In the genomic region with DNA sequence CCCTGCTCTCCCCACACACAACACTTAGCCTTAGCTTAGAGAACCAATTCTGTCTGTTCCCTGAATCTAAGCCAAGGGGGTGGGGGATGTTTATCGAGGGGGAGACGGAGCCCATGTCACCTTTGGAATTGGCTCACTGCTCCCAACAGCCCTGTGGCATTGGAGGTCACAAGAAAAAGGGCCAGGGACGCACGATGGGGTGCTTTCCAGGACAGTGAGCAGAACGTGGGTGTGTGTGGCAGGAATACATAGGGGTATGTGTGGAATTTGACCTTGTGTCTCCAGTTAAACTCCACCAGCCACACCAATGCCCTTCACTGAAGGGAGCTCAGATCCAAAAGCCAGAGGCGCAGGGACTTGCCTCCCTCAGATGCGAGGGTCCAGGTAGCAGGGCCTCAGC, we compare ENCODE assay signal across 14 mouse cellular contexts.
DNase-seq lines count a peak whose midpoint lies in the region; ATAC-seq lines count a peak whose summit lies in the region.
"Had no signal": no experiment of that assay in that cellular context is flagged by ENCODE, and none has a peak within 500 bp of the region (broad histone marks: within the 10 kb centered on the region; RNA-seq: fewer than 3 reads in every experiment).

No protein-coding gene starts in this region.

- no peak overlapping the region for H3K4me2 ChIP-seq in intestine, embryonic 16.5 days (ENCODE audit: low read depth, low read length)
- H3K4me2 ChIP-seq: embryonic facial prominence, embryonic 13.5 days; forebrain, embryonic 13.5 days; hindbrain, embryonic 14.5 days had no signal

- no peak overlapping the region for H3K9ac ChIP-seq in intestine, embryonic 16.5 days (ENCODE audit: low read depth, low read length)
- H3K9ac ChIP-seq: embryonic facial prominence, embryonic 13.5 days; forebrain, embryonic 13.5 days; hindbrain, embryonic 14.5 days; liver, embryonic 14.5 days had no signal

- H3K27ac ChIP-seq in heart, embryonic 10.5 days, result peak overlapping the region; percentile 82
- H3K27ac ChIP-seq in intestine, embryonic 16.5 days (ENCODE audit: low read length), result no peak overlapping the region
- H3K27ac ChIP-seq: embryonic facial prominence, embryonic 13.5 days; forebrain, embryonic 13.5 days; hindbrain, embryonic 14.5 days; liver, embryonic 14.5 days had no signal

- peaks cover 52% of the 10 kb centered on the region for H3K4me1 ChIP-seq in heart, embryonic 10.5 days
- peaks cover 27% of the 10 kb centered on the region for H3K4me1 ChIP-seq in intestine, embryonic 16.5 days (ENCODE audit: control insufficient read depth, insufficient read depth, low read length)
- H3K4me1 ChIP-seq: forebrain, embryonic 13.5 days had no signal

- no peak for DNase-seq in heart, embryonic 10.5 days (ENCODE audit: low spot score)
- no peak for DNase-seq in heart, adult 18-20 months
- DNase-seq in R1 (ENCODE audit: low read depth, low spot score), result peak; percentile 91
- peak; percentile 65 for DNase-seq in kidney, adult 18-20 months
- peak; percentile 68 to 78 for DNase-seq in kidney, postnatal 36 days
- no peak for DNase-seq in adrenal gland, postnatal 10 days
- no peak for DNase-seq in frontal cortex, postnatal 36 days (ENCODE audit: low spot score in 2 of 2)
- DNase-seq: cerebellum, adult 9-10 months; thymus, adult 18-20 months had no signal

- ATAC-seq in intestine, embryonic 16.5 days, result no peak
- ATAC-seq: forebrain, embryonic 13.5 days had no signal

- H3K9me3 ChIP-seq in heart, embryonic 10.5 days, result no peaks in the 10 kb centered on the region
- H3K9me3 ChIP-seq in intestine, embryonic 16.5 days (ENCODE audit: control insufficient read depth, low read length), result no peaks in the 10 kb centered on the region
- H3K9me3 ChIP-seq: forebrain, embryonic 13.5 days had no signal

- 59% methylated on average over 7 of the region's 7 CpGs for WGBS in heart, embryonic 10.5 days
- 77% methylated on average over 7 of the region's 7 CpGs for WGBS in intestine, embryonic 16.5 days

- no peak overlapping the region for H3K4me3 ChIP-seq in heart, embryonic 10.5 days
- H3K4me3 ChIP-seq in intestine, embryonic 16.5 days (ENCODE audit: low read length), result no peak overlapping the region
- H3K4me3 ChIP-seq: embryonic facial prominence, embryonic 13.5 days; forebrain, embryonic 13.5 days had no signal

- no peaks in the 10 kb centered on the region for H3K36me3 ChIP-seq in heart, embryonic 10.5 days
- H3K36me3 ChIP-seq in intestine, embryonic 16.5 days (ENCODE audit: control insufficient read depth, insufficient read depth, low read length), result no peaks in the 10 kb centered on the region
- H3K36me3 ChIP-seq: embryonic facial prominence, embryonic 13.5 days had no signal

- H3K27me3 ChIP-seq in heart, embryonic 10.5 days (ENCODE audit: insufficient read depth, poor library complexity, severe bottlenecking), result no peaks in the 10 kb centered on the region
- H3K27me3 ChIP-seq in intestine, embryonic 16.5 days (replicated peaks; ENCODE audit: control insufficient read depth, insufficient read depth, low read length), result no peaks in the 10 kb centered on the region
- H3K27me3 ChIP-seq: embryonic facial prominence, embryonic 13.5 days; forebrain, embryonic 13.5 days had no signal

Comparison
In these comparisons a context has a peak if more than half of its experiments do, and no peak if none do; other contexts are left out.
1. DNase-seq: peak in R1 (single experiment), kidney, adult 18-20 months (single experiment) and kidney, postnatal 36 days (2 of 2); none in heart, embryonic 10.5 days (single experiment), heart, adult 18-20 months (0 of 2), adrenal gland, postnatal 10 days (single experiment) and frontal cortex, postnatal 36 days (0 of 2).